Mouse (Mus musculus) heart, postnatal 36 days (tissue): Measurements from ENCODE around the gene Pole3. TPM values are rescaled to one million over a fixed set of nuclear protein-coding genes. Genes with fewer than 3 reads are reported as not detected.

Experiments used
- DNase-seq, 2 experiments: peaks; one replicate each; pipeline ENCODE4 v3.0.0; 2021 to 2022
- intact Hi-C: fragments of 180-260 bp; cut with DNase I; formaldehyde crosslinking; loops from one replicate; pipeline ENCODE4 v1.15.1; 2025
- total RNA-seq, 2 experiments: library from RNA; stranded (reverse); gene quantifications; 2 replicates each; pipeline ENCODE4 v1.2.3; 2021

The Pole3 gene
- total RNA-seq = 10 to 100 TPM; 17.1 to 20.2 TPM

DNA sequence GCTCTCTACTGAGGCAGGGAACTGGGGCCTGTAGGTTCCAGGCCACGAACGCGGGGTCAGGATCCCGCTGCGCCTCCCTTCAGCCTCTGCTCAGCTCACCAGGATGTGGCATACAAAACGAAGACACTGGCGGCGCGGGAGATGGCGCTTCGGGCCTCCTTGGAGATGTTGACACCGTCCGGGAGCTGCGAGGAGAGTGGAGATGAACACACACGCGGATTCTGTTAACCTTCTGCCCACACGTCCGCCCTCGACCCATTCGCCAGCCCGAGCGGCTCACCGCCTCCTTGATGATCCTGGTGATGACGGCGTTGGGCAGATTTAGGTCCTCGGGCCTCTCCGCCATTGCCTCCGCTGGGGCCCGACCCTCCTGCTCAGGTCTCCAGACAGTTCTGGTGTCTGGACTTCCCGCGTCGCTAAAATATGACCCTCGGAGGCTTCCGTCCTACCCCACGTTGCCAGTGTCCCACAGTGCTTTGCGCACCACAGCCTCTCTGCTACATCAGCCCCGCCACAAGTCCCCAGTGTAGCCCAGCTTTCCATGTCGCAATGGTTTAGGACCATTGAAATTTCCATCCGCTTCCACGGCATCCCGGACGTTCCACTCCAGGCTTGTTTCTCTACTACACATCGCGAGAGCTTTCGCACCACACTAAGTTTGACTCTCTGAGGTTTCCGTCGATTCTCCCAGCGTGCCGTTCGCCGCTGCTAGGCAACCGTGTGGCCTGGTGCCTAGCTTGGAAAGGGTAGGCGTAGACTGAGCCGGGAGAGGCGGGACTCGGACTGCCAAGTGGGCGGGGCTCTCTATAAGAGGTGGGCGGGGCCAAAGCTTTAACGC, at the start of gene Pole3, which contains the start of gene 4933430I17Rik:
Gene Pole3 (minus strand): TSS at position 418 of the 838 bp plus-strand sequence.
Gene 4933430I17Rik (plus strand): TSS at position 719 of the 838 bp plus-strand sequence.
- peak; percentile 97 to 99 for DNase-seq
- intact Hi-C loops = loop anchor here (2.0 to 10.0 kb wide), 2 partner anchors 164 to 320 kb away; partner anchors contain the start of genes Fkbp15 and Slc31a1

DNA sequence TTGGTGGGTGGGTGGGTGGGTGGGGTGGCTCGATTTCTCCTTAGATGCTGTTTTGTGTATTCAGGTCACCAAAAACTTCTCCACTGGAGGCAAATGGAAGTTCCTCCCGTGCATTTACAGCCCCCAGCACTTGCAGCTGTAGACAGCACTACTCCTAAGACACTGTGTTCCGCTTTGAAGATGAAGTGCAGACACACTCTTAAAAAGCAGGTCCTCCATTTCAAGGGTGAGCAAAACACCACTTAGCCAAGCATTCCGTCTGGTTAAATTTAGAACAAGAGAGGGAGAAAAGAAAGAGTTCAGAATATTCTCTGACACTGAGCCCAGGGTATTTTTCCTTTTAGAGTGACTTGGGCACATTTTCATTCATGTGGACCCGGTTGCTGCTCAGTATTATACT, 45.2 kb upstream of the Pole3 start:
- DNase-seq = no peak
- intact Hi-C loops = no loop called here

DNA sequence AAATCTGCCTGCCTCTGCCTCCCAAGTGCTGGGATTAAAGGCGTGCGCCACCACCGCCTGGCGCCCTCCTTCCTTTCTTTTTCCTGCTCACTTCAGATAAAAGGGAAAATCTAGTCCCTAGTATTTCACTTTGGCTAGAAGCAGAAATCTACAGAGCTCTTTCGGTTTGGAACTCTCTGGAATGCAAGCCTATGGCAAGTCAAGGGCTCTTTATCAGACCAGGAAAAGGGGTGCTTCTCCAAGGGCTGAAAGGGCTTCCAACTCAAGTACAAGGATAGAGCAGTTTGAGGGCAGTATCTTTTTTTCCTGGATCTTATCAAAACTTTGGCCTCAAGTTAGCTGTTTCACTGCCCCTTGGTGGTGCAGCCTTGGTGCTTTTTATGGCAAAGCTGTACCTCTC, 44.7 kb upstream of the Pole3 start:
- DNase-seq = no peak
- intact Hi-C loops = no loop called here

DNA sequence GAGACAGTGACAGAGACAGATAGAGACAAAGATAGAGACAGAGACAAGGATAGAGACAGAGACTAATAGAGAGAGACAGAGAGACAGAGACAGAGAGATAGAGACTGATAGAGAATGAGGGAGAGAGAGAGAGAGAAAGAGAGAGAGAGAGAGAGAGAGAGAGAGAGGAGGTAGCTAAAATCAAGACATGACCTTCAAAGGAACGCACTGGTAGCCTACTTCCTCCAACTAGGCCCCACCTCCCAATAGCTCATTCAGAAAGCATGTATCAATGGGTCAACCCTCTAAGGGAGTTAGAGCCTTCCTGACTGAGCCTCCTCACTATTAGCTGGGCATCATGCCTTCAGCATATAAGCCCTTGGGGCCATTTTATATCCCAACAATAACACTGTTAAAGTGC, 43.5 kb upstream of the Pole3 start:
- no peak for DNase-seq
- intact Hi-C loops = no loop called here

DNA sequence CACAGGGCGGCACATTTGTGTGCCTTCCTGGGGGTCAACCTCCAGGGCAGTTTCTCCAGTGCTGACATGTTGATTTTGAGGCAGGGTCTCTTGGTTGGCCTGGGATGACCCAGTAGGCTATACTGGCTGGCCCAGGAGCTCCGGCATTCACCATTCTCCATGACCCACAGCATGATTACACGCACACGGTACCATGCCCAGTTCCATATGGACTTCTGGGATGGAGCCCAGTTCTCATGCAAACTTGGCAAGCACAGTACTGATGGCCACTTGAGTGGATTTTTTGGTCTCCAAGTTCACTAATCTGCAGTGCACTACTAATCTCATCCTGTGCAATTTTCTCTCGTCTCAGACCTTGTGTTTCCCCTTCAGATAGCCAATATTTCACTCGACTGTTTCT, 42.8 kb upstream of the Pole3 start:
- no peak for DNase-seq
- intact Hi-C loops = no loop called here

DNA sequence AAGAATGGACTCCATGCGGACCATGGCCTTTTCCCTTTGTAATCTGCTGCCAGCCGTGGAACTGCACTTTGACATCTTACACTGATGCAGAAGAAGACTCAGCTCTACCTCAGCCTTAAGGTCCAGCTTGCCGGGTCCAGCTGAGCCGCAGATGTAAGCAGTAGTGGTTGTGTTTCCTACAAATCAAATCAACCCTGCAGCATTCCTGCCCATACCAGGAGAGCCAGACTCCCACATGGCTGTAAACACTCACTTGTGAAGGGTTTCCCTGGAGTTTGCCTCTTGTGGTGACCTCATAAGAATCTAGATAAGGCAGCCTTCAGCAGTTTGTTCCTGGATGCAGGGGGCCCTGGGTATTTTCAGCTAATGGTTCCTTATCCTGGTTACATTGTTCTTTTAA, 41.7 kb upstream of the Pole3 start:
- intact Hi-C loops = no loop called here

DNA sequence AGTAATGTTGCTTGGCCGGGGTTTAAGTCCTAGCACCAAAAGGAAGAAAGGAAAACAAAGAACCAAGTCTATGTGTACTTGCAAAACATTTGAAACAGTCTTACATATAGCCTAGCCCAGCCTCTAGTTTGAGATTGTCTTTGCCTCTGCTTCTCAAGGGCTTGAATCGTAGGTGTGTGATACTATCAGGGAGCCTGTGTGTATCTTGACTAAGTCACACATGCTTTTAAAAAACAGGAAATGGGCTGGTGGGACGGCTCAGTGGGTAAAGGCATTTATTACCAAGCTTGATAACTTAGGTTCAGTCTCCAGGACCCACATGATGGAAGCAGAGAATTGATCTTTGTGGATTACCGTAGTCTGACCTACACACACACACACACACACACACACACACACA, 37.1 kb upstream of the Pole3 start:
- DNase-seq = no peak
- intact Hi-C loops = loop anchor here (2.0 kb wide), 1 partner anchor 57 kb away; no protein-coding TSS in a partner anchor

More for the DNA sequence above, 41.7 kb upstream of the Pole3 start:
- no peak for DNase-seq

DNA sequence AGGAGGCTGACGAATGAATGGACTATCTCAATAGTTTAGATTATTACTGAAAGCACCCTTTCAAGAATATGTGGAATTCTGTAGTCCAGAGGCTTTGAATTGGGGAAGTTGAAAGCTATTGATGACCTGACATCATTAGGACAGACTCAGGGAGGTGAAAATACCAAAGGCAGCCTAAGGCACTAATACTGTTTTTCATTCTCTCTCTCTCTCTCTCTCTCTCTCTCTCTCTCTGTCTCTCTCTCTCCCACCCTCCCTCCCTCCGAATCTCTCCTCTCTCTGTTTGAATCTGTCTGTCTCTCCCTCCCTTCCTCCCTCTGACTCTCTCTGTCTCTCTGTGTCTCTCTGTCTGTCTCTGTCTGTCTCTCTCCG, 36.7 kb upstream of the Pole3 start:
- no peak for DNase-seq
- intact Hi-C loops = loop anchor here (1.0 to 2.0 kb wide), 3 partner anchors 57 to 203 kb away; no protein-coding TSS in a partner anchor

DNA sequence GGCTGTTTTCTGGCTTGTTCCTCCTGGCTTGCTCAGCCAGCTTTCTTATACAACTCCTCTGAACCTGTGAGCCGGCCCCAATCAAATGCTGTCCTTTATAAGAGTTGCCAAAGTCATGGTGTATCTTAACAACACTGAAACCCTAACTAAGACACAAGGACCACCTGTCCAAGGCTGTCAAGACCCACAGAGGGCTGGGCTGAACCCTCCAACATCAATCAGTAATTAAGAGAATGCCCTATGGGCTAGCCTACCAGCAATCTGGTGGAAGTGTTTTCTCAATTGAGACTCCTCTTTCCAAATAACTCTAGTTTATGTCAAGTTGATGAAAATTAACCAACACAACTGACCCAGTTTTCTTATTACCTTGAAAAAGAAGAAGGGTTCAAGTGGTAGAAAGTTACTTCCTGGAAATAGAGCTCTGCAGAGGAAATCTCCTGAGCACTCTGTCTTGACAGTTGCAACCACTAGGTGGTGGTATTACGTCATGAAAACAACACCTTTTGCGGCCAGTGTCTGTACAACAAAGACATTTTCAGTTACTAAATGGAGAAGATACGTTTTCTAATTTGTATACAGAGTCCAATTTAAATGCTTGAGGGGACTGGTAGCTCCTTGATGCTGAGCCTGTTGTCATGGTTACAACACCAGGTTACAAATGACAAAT, 36.2 kb upstream of the Pole3 start:
- intact Hi-C loops = loop anchor here (1.0 kb wide), 2 partner anchors 135 to 203 kb away; no protein-coding TSS in a partner anchor
- peak; percentile 76 to 77 for DNase-seq

DNA sequence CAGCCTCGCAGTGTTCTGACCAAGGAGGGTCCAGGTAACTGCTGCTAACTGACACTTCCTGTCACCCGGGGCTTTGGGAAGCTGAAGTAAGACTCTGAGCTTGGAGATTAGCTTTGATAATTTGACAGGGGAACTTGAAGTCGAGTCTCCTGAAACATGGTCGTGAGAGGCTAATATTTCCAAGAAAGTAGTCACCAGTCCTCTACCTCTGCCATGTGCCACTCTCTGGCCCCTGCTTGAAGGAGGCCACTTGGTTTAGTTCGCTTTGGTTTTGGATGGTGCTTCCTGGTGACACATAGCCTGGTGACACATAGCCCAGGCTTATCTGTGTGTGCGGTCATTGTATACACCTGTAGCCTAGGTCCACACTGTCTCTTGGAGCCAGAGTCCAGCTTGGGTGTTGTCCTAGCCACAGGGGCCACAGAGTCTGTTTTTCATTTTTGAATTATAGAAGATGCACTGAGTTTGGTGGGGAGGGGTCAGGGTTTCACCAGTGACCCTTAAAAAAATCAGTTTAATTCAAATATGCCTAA, 35.0 kb upstream of the Pole3 start, which contains the start of gene Rgs3:
Gene Rgs3 (plus strand): TSS at position 51 of the 533 bp plus-strand sequence.
- intact Hi-C loops = loop anchor here (10.0 kb wide), 1 partner anchor 555 kb away; no protein-coding TSS in a partner anchor
- DNase-seq = no peak

DNA sequence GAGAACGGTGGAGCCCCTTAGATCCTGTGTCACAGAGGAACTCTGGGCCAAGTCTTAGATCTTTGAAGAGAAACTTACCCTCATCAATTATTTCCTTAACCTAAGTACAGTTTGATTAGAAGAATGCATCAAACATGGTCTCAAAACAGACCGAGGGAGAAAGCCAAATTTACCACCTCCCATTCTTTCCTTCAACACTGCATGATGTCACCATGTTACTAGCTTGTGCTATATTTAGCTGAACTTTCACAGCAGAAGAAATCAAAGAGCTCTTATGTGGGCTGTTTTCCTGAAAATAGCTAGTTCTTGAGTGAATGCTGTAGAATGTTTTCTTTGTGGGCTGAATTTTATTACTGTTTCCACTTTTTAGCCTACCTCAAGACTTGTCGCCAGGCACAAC, 32.6 kb upstream of the Pole3 start:
- intact Hi-C loops = loop anchor here (10.0 kb wide), 1 partner anchor 557 kb away; no protein-coding TSS in a partner anchor
- no peak for DNase-seq

DNA sequence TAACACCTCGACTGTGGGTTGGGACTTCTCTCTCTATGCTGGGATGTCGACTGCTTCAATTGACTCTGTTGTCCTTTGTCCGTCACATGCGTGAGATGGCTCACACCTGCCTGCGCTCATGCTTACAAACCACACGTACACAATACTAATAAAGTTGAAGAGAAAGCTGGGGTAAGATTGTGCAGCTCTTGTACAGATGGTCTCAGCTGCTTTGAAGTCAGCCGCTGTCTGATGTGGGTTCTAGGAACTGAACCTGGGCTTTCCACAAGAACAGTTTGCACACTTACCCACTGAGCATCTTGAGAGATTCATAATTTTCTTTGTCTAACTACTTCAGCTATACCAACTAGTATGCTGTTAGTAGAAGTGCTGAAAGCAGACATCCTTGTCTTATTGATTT, 27.1 kb upstream of the Pole3 start:
- intact Hi-C loops = loop anchor here (10.0 kb wide), 1 partner anchor 563 kb away; no protein-coding TSS in a partner anchor
- DNase-seq = no peak

DNA sequence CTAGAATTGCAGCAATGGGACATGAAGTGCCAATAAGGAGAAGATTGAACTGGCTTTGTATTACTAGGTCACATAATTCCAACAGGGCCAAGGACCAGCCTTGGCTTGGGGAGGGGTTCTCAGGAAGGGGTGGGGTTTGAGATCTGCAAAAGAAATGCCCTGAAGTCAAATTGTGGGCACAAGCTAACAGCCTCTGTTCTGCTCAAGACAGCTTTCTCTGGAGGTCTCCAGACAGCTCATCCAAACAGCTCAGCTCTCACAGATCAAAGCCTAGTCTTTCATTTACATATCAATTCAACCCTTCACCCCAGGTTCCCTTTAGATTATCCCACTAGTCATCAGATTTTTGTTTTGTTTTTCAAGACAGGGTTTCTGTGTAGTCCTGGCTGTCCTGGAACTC, 19.9 kb upstream of the Pole3 start:
- DNase-seq = no peak
- intact Hi-C loops = no loop called here

DNA sequence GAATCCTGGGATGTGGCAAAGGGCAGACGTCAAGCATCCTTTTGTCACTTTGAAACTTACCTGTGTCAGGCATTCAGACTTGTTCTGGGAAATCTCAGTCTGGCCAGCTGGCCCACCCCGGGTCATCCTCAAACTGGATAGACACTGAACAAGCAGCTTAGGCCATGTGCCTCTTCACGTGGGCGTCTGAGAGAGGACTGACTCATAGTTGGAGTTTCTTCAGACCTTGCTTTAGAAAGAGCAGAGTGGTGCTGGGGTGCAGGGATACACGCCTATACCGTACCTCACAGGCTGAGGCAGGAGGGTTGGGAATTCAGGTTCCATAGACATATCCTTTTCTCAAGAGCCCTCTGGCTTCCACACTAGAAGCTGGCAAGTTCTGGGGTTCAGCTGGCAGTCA, 18.9 kb upstream of the Pole3 start:
- intact Hi-C loops = no loop called here
- no peak for DNase-seq

DNA sequence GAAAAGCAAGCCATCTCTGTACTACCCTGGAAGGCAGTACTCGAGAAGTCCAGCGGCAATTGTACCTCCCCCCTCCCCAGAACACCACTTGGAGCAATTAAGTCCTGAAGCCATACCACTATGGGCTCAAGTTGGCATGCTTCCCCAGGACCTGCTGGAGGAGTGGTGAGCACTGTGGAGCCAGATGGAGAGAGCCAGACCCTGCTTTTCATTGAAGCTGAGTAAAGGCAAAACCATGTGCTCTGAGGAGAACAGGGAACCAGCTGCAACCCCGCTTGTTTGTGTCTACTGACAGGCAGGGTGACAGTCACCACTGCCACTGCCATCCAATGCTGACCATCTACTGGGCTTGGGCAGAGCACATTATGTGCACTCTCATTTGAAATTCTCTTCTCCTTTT, 16.9 kb upstream of the Pole3 start:
- no peak for DNase-seq
- intact Hi-C loops = no loop called here

DNA sequence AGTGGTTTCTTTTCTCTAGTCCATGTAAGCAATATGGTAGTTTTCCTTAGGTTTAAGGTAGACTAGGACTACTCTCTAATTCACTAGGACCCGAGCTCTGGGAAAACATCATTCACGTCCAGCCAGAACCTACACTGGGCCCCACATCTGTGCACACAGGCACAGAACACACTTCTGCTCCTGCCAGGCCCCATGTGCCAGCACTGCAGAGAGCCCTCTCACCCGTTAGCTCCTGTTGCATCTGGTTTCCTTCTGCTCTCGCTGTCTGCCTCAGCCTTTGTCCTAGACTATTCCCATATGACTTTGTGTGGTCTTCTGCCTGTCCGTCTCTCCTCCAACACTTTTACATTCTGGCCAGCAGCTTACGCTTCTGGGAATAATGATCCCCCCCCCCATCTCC, 8.9 kb upstream of the Pole3 start:
- no peak for DNase-seq

DNA sequence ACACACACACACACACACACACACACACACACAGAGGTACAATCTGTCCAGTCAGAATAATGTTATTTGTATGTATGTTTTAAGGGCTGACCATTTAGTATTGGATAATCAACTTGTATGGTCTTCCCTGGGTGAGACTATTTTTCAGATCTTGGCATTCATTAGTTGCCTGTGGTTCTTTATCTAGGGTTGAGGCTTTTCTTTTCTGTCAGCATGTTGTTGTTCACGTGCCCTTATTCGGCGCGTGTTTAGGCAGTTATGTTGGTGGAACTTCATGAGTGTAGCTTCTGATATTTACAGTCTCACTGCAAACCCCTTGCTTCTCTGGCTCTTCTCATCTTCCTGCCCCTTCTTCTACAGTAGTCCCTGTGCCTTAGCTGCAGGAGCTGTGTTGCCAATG, 2.8 kb upstream of the Pole3 start:
- DNase-seq = no peak
- intact Hi-C loops = loop anchor here (10.0 kb wide), 1 partner anchor 323 kb away; no protein-coding TSS in a partner anchor

More for the DNA sequence above, 8.9 kb upstream of the Pole3 start:
- intact Hi-C loops = no loop called here

DNA sequence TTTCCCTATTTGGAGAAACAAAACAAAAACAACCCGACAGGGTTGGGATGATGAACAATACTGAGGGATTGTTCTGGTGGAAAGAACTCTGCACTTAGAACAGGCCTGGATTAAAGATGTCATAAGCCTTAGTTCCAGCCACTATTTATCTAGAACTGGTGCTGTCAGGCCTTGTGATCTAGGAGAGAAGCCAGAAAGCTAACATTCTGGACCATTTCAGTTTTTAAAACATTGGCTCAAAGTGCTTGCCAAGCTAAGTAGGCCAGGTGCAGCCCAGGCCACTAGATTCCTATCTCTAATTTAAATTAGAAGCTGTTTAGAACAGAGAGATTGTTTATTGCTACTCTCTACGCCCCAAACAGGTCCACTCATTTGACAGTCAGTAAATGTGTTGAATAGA, 1.4 kb upstream of the Pole3 start:
- intact Hi-C loops = loop anchor here (10.0 kb wide), 1 partner anchor 321 kb away; no protein-coding TSS in a partner anchor
- DNase-seq = no peak

DNA sequence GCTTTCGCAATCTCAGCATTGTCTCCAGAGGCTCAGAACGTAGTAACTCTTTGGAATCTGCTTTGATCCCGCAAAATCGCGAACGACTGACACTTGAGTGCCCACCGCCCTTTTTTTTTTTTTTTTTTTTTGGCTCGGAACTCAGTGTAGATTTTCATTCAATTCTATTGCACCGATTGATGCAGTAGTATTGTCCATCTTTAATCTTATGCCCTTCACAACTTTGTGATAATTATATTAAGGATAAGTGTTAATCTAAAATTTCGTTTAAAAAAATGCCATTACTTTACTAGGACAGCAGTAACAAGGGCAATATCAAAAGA, 582 bp upstream of the Pole3 start:
- intact Hi-C loops = loop anchor here (2.0 to 10.0 kb wide), 2 partner anchors 165 to 321 kb away; partner anchors contain the start of genes Fkbp15 and Slc31a1
- DNase-seq = no peak

DNA sequence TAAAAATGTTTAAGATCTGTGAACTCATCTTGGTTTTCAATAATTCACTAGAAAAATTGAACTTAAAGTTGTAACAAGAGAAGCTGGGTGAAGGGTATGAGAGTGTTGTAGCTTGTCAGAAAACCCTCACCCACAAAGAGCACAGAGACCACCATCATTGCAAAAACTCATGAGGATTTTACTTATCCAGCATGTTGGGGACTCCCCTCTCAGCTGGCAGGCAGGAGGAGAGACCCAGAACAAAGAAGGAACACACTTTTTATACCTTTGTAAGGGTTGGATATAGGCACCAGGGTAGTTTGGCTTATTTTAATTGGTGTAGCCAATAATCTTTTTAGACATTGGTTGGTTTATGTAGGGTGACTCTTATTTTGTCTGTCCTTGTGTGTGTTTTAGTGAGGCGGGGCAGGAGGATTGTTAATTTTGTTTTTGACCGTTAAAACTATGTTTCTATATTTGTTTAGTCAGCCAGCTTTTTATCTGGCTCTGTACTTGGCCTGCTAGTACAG, 3.9 kb downstream of the Pole3 start:
- intact Hi-C loops = loop anchor here (10.0 kb wide), 1 partner anchor 316 kb away; no protein-coding TSS in a partner anchor
- DNase-seq = no peak

DNA sequence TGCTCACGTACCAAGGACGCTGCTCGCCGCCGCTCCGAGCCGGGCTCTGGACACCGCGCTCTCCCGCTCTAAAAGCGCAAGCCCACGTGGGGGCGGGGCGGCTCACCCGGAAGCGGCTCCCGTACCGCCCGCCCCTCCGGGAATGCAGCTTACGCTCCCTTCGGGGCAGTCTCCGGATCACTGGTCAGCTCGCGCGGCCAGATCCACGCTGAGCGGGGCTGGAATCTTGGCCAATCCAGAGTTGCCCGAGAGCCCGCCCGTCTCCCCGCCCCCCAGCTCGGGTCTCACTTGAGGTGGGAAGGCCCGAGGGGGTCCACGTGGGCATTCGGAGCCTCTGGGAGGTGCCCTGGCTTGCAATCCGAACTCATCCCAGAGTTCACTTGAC, 5.0 kb downstream of the Pole3 start, which contains the start of gene Alad:
Gene Alad (minus strand): TSS at position 70 of the 385 bp plus-strand sequence.
- intact Hi-C loops = loop anchor here (5.0 to 10.0 kb wide), 2 partner anchors 113 to 315 kb away; partner anchors contain the start of genes Cdc26 and Prpf4
- peak; percentile 88 to 93 for DNase-seq
